Mouse (Mus musculus): ENCODE measurements around the gene Fcgr2b.

DNA sequence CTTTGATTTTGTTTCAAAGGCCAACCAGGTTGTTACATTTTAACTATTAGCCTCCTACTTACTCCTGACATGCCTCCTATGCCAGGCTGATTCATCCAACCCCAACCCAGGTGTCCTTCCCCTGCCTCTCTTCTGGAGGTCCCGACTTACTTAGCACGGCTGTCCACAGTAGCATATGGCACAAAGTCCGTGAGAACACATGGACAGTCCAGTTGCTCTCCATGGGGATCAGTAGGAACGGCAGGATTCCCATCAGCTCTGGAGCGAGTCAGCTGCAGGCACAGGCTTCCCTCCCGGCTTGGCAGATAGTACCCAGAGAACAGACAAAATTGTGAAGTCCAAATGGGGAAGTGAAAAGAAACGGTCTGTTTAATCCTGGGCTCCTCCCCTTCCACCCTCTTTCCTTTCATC, 591 bp downstream of the Fcgr2b start:
- TF ChIP-seq POLR2A (IDR thresholded peaks at IDR 0.05; ENCODE audit: control insufficient read depth, low read depth, low read length): no peak
- no peak for TF ChIP-seq CTCF (IDR thresholded peaks at IDR 0.05; ENCODE audit: control insufficient read depth, insufficient read depth, insufficient replicate concordance, low read depth, low read length)

All from testis, adult 2 months (tissue).